Mouse (Mus musculus) kidney, postnatal 36 days (tissue): ENCODE results near the gene Nid1.
A peak's percentile ranks its signal among the peaks of the same experiment; 100 is the strongest.
"Not testable (repeated sequence)": the region's sequence is repeated elsewhere in the genome, so short reads cannot be mapped to it uniquely, and the experiment has no call there.

Experiments used
- DNase-seq, 2 experiments: peaks; one replicate each; pipeline ENCODE4 v3.0.0; 2021 to 2022; ENCODE audit warnings: mixed read lengths in 2 of 2

The Nid1 gene

GRCm38 (mm10) chr13:13454249-13454648 is 16.9 kb downstream of the Nid1 start:
- DNase-seq = not testable (repeated sequence)

GRCm38 (mm10) chr13:13455632-13456492 is 18.5 kb downstream of the Nid1 start:
- not testable (repeated sequence) for DNase-seq

GRCm38 (mm10) chr13:13458138-13458737 is 20.9 kb downstream of the Nid1 start:
- DNase-seq = no peak

- no peak for DNase-seq
Observed at GRCm38 (mm10) chr13:13460521-13461138, 23.3 kb downstream of the Nid1 start.

- DNase-seq = no peak
Observed at GRCm38 (mm10) chr13:13461446-13462192, 24.3 kb downstream of the Nid1 start.

- no peak for DNase-seq
Observed at GRCm38 (mm10) chr13:13463949-13464348, 26.6 kb downstream of the Nid1 start.

GRCm38 (mm10) chr13:13467249-13467648 is 29.9 kb downstream of the Nid1 start:
- not testable (repeated sequence) for DNase-seq

GRCm38 (mm10) chr13:13468513-13468912 is 31.2 kb downstream of the Nid1 start:
- DNase-seq = no peak

- DNase-seq = no peak
Observed at GRCm38 (mm10) chr13:13471334-13471757, 34.0 kb downstream of the Nid1 start.

GRCm38 (mm10) chr13:13474464-13474863 is 37.1 kb downstream of the Nid1 start:
- DNase-seq = not testable (repeated sequence)

GRCm38 (mm10) chr13:13474991-13475390 is 37.6 kb downstream of the Nid1 start:
- no peak for DNase-seq

- DNase-seq = no peak
Observed at GRCm38 (mm10) chr13:13476568-13476967, 39.2 kb downstream of the Nid1 start.

GRCm38 (mm10) chr13:13477046-13477445 is 39.7 kb downstream of the Nid1 start:
- DNase-seq = no peak

- no peak for DNase-seq
Observed at GRCm38 (mm10) chr13:13479986-13480385, 42.6 kb downstream of the Nid1 start.

- DNase-seq = peak; percentile 16 to 25
Observed at GRCm38 (mm10) chr13:13481033-13481432, 43.7 kb downstream of the Nid1 start.

GRCm38 (mm10) chr13:13481875-13482674 is 44.7 kb downstream of the Nid1 start:
- DNase-seq = no peak

GRCm38 (mm10) chr13:13484351-13484751 is 47.0 kb downstream of the Nid1 start:
- no peak for DNase-seq

GRCm38 (mm10) chr13:13484883-13485282 is 47.5 kb downstream of the Nid1 start:
- no peak for DNase-seq

GRCm38 (mm10) chr13:13485682-13486081 is 48.3 kb downstream of the Nid1 start:
- no peak for DNase-seq

- DNase-seq = no peak
Observed at GRCm38 (mm10) chr13:13487851-13488250, 50.5 kb downstream of the Nid1 start.

GRCm38 (mm10) chr13:13489861-13490260 is 52.5 kb downstream of the Nid1 start:
- no peak for DNase-seq

GRCm38 (mm10) chr13:13492151-13492550 is 54.8 kb downstream of the Nid1 start:
- DNase-seq = no peak
